ENCODE assay signal across 9 mouse cellular contexts in genomic region chr16:22844834-22845233, GRCm38 (mm10). TPM values are rescaled to one million over a fixed set of nuclear protein-coding genes. Genes with fewer than 3 reads are reported as not detected.
DNase-seq lines count a peak whose midpoint lies in the region; ATAC-seq and TF ChIP-seq lines count a peak whose summit lies in the region.
"Had no signal": no experiment of that assay in that cellular context is flagged by ENCODE, and none has a peak within 500 bp of the region (broad histone marks: within the 10 kb centered on the region; RNA-seq: fewer than 3 reads in every experiment).

No protein-coding gene starts in this region.

- TF ChIP-seq CTCF in lung, embryonic 14.5 days (IDR thresholded peaks at IDR 0.05; ENCODE audit: low read depth) = no peak
- no peak for TF ChIP-seq CTCF in olfactory bulb, adult 2 months (IDR thresholded peaks at IDR 0.05; ENCODE audit: insufficient read depth, low read depth, low read length)

- no peak; the same call in 1 of the 2 replicates for ATAC-seq in lung, embryonic 14.5 days (ENCODE audit: insufficient read depth)
- no peak for ATAC-seq in forebrain, embryonic 13.5 days
- ATAC-seq in limb, embryonic 12.5 days (ENCODE audit: insufficient number of reproducible peaks, insufficient read depth, low FRiP score, low TSS enrichment, low read depth) = no peak

- TF ChIP-seq POLR2A in olfactory bulb, adult 2 months (IDR thresholded peaks at IDR 0.05; ENCODE audit: insufficient read depth, low read depth, low read length) = no peak

- H3K9me3 ChIP-seq in lung, embryonic 14.5 days (ENCODE audit: low read depth, low read length) = no peaks in the 10 kb centered on the region
- no peaks in the 10 kb centered on the region for H3K9me3 ChIP-seq in forebrain, embryonic 13.5 days (replicated peaks)
- no peaks in the 10 kb centered on the region for H3K9me3 ChIP-seq in limb, embryonic 12.5 days

- H3K36me3 ChIP-seq in lung, embryonic 14.5 days (ENCODE audit: insufficient read depth) = peaks cover 12% of the 10 kb centered on the region; the same call in 1 of the 2 replicates
- 0 out of 2 replicates have a peak, but pooled peaks cover 3% of the 10 kb centered on the region for H3K36me3 ChIP-seq in forebrain, embryonic 13.5 days (ENCODE audit: poor library complexity, severe bottlenecking)
- H3K36me3 ChIP-seq in limb, embryonic 12.5 days = peaks cover 17% of the 10 kb centered on the region

- peak overlapping the region; percentile 53; the same call in 1 of the 2 replicates for H3K4me3 ChIP-seq in lung, embryonic 14.5 days (ENCODE audit: low read depth, low read length)
- peak overlapping the region; percentile 54 for H3K4me3 ChIP-seq in forebrain, embryonic 13.5 days
- peak overlapping the region; percentile 58 for H3K4me3 ChIP-seq in limb, embryonic 12.5 days (replicated peaks)
- peak overlapping the region; percentile 65; the same call in 1 of the 2 replicates for H3K4me3 ChIP-seq in olfactory bulb, adult 2 months (ENCODE audit: insufficient read depth, low read depth, low read length)

- H3K4me1 ChIP-seq in lung, embryonic 14.5 days (ENCODE audit: insufficient read depth) = no peaks in the 10 kb centered on the region; the same call in 1 of the 2 replicates
- H3K4me1 ChIP-seq in forebrain, embryonic 13.5 days = peaks cover 14% of the 10 kb centered on the region
- peaks cover 12% of the 10 kb centered on the region; the same call in 1 of the 2 replicates for H3K4me1 ChIP-seq in limb, embryonic 12.5 days (replicated peaks)
- peaks cover 8% of the 10 kb centered on the region for H3K4me1 ChIP-seq in olfactory bulb, adult 2 months (ENCODE audit: control insufficient read depth, insufficient read depth, low read length)

- peak overlapping the region; percentile 72 for H3K9ac ChIP-seq in lung, embryonic 14.5 days
- H3K9ac ChIP-seq in forebrain, embryonic 13.5 days = 0 out of 2 replicates have a peak overlapping the region, but pooled peaks have one; percentile 79
- peak overlapping the region; percentile 74; the same call in 1 of the 2 replicates for H3K9ac ChIP-seq in limb, embryonic 12.5 days (replicated peaks)

- H3K27ac ChIP-seq in lung, embryonic 14.5 days (ENCODE audit: low read depth) = no peak overlapping the region
- no peak overlapping the region for H3K27ac ChIP-seq in forebrain, embryonic 13.5 days
- H3K27ac ChIP-seq in limb, embryonic 12.5 days = peak overlapping the region; percentile 73
- no peak overlapping the region for H3K27ac ChIP-seq in olfactory bulb, adult 2 months (ENCODE audit: insufficient read depth, low read depth, low read length)

- WGBS in lung, embryonic 14.5 days = 64% methylated on average over 5 of the region's 5 CpGs
- WGBS in forebrain, embryonic 13.5 days = 68% methylated on average over 5 of the region's 5 CpGs
- WGBS in limb, embryonic 12.5 days = 44% methylated on average over 5 of the region's 5 CpGs
- 54% methylated on average over 5 of the region's 5 CpGs for WGBS in olfactory bulb, adult 2 months

- no peak for DNase-seq in lung, embryonic 14.5 days
- DNase-seq in lung, postnatal 25 days (ENCODE audit: low spot score) = no peak
- DNase-seq in frontal cortex, postnatal 10 days (ENCODE audit: low spot score in 2 of 2) = no peak
- no peak for DNase-seq in left cerebral cortex, adult 9 months (ENCODE audit: low spot score in 2 of 2)
- no peak for DNase-seq in left cerebral cortex, postnatal 36 days (ENCODE audit: low spot score in 2 of 2)

- intact Hi-C loops in left cerebral cortex, postnatal 36 days (cut with DNase I) = no loop called here

- no peaks in the 10 kb centered on the region for H3K27me3 ChIP-seq in lung, embryonic 14.5 days (ENCODE audit: insufficient read depth, low read length)
- no peaks in the 10 kb centered on the region for H3K27me3 ChIP-seq in forebrain, embryonic 13.5 days
- no peaks in the 10 kb centered on the region for H3K27me3 ChIP-seq in limb, embryonic 12.5 days

- peak overlapping the region; percentile 91 for H3K4me2 ChIP-seq in lung, embryonic 14.5 days
- peak overlapping the region; percentile 87 for H3K4me2 ChIP-seq in forebrain, embryonic 13.5 days
- peak overlapping the region; percentile 93 for H3K4me2 ChIP-seq in limb, embryonic 12.5 days

RNA-seq across cellular contexts. Expression of gene Tbccd1, which starts 12.6 kb away (rescaled TPM):
- 31.2 and 33.6 TPM in 2 replicates for polyA plus RNA-seq in lung, embryonic 14.5 days (2014; fragmentation: Nextera tagmentation; extraction: Ambion mirVana)
- 26.5 and 28.6 TPM in 2 replicates for polyA plus RNA-seq in forebrain, embryonic 13.5 days (2015; fragmentation: Nextera tagmentation; extraction: Ambion mirVana)
- polyA plus RNA-seq in limb, embryonic 12.5 days (2016; fragmentation: Nextera tagmentation; extraction: Ambion mirVana) = 35.2 and 37.0 TPM in 2 replicates
- polyA plus RNA-seq in olfactory bulb, adult 2 months (2012; ENCODE audit: insufficient read depth, insufficient read length, low replicate concordance, missing spikeins) = not detected in 2 replicates
- 10 to 100 TPM; 13.8 to 16.3 TPM for total RNA-seq in left cerebral cortex, postnatal 36 days (2021)

RNA-seq across cellular contexts. Expression of gene Dnajb11, which starts 12.8 kb away (rescaled TPM):
- 96.9 and 107 TPM in 2 replicates for polyA plus RNA-seq in lung, embryonic 14.5 days (2014; fragmentation: Nextera tagmentation; extraction: Ambion mirVana)
- polyA plus RNA-seq in forebrain, embryonic 13.5 days (2015; fragmentation: Nextera tagmentation; extraction: Ambion mirVana) = 82.1 and 83.9 TPM in 2 replicates
- 96.0 and 102 TPM in 2 replicates for polyA plus RNA-seq in limb, embryonic 12.5 days (2016; fragmentation: Nextera tagmentation; extraction: Ambion mirVana)
- polyA plus RNA-seq in olfactory bulb, adult 2 months (2012; ENCODE audit: insufficient read depth, insufficient read length, low replicate concordance, missing spikeins) = not detected in 2 replicates
- total RNA-seq in left cerebral cortex, postnatal 36 days (2021) = 10 to 100 TPM; 64.7 to 71.8 TPM

RNA-seq across cellular contexts. Expression of gene Crygs, which starts 33.5 kb away (rescaled TPM):
- not detected in 2 replicates for polyA plus RNA-seq in lung, embryonic 14.5 days (2014; fragmentation: Nextera tagmentation; extraction: Ambion mirVana)
- not detected in 2 replicates for polyA plus RNA-seq in forebrain, embryonic 13.5 days (2015; fragmentation: Nextera tagmentation; extraction: Ambion mirVana)
- polyA plus RNA-seq in limb, embryonic 12.5 days (2016; fragmentation: Nextera tagmentation; extraction: Ambion mirVana) = not detected in 2 replicates
- polyA plus RNA-seq in olfactory bulb, adult 2 months (2012; ENCODE audit: insufficient read depth, insufficient read length, low replicate concordance, missing spikeins) = not detected in 2 replicates
- not detected for total RNA-seq in left cerebral cortex, postnatal 36 days (2021)

RNA-seq across cellular contexts. Expression of gene Ahsg, which starts 46.2 kb away (rescaled TPM):
- 0.16 and 0.28 TPM in 2 replicates for polyA plus RNA-seq in lung, embryonic 14.5 days (2014; fragmentation: Nextera tagmentation; extraction: Ambion mirVana)
- 1.5 TPM in 1 of 2 replicates, not detected in the other for polyA plus RNA-seq in forebrain, embryonic 13.5 days (2015; fragmentation: Nextera tagmentation; extraction: Ambion mirVana)
- polyA plus RNA-seq in limb, embryonic 12.5 days (2016; fragmentation: Nextera tagmentation; extraction: Ambion mirVana) = 0.25 and 0.33 TPM in 2 replicates
- not detected in 2 replicates for polyA plus RNA-seq in olfactory bulb, adult 2 months (2012; ENCODE audit: insufficient read depth, insufficient read length, low replicate concordance, missing spikeins)
- total RNA-seq in left cerebral cortex, postnatal 36 days (2021) = not detected
- total RNA-seq: layer of hippocampus, postnatal 10 days had no signal

Comparison
In these comparisons a context has a peak if more than half of its experiments do, and no peak if none do; other contexts are left out.
1. RNA of gene Tbccd1, which starts 12.6 kb away (polyA plus RNA-seq): 35.2 to 37.0 TPM in limb, embryonic 12.5 days, 31.2 to 33.6 TPM in lung, embryonic 14.5 days and 26.5 to 28.6 TPM in forebrain, embryonic 13.5 days; not detected in olfactory bulb, adult 2 months; every median in the first group is over 10 times any median in the second.
2. Peak in every context shown above with its lines, with median percentiles within 50 percentile points of each other: H3K4me2 ChIP-seq, H3K4me3 ChIP-seq and H3K9ac ChIP-seq.